Mouse (Mus musculus) spleen, postnatal 14 days (tissue): ENCODE data around the gene Tanc1.
A peak's percentile ranks its signal among the peaks of the same experiment; 100 is the strongest.

Experiments used
- DNase-seq, 2 experiments: peaks; one replicate each; pipeline ENCODE4 v3.0.0; 2021 to 2022; ENCODE audit warnings: low spot score in 2 of 2

The Tanc1 gene

DNA sequence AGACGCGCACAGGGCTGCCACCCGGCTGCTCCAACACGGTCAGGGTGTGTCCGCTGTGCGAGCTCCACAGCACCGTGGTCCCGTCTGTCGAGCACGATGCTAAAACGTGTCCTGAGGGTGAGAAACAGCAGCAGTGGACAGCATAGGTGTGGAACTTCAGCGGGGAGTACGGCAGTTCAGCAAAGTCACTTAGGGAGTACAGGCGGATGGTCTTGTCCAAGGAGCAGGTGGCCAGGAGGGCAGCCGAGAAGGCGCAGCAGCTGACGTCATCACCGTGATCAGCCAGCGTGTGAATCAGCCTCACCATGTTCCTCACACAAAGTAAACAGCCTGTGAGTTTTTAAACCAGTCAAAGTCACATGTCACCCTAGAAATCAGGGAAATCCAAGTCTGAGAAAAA lies 266.4 kb downstream of the Tanc1 start:
- DNase-seq, result no peak

GRCm38 (mm10) chr2:59881404-59881803 lies 269.6 kb downstream of the Tanc1 start:
- DNase-seq, result no peak

- peak; percentile 87 to 91 for DNase-seq
Measured at GRCm38 (mm10) chr2:59881831-59882741, 270.2 kb downstream of the Tanc1 start, which contains the start of gene Wdsub1. TSS of gene Wdsub1 (minus strand) at chr2:59882591.

DNA sequence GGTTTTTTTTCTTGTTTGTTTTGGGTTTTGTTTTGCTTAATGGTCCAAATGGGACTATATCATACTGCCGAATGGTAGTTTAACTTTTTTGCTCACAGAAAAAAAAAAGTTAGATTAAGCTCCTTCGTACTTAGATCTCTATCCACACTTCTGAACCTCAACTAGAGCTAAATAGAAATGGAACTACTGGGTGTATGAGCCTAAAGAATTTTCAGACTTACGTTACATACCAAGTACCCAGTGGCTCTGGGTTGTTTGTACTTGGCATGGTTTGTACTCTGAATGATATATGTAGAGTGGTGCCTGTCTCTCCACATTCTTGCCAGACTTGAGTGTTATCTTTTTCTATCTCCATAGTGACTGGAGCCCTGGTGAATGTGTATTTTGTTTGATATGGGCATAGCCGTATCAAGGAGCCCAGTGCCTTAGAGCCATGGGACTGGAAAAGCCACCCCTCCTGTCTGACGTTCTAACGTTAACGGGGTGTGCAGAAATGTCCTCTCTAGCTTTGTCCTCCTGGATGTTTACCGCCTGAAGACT lies 271.0 kb downstream of the Tanc1 start:
- DNase-seq, result no peak

- DNase-seq, result no peak
Measured at GRCm38 (mm10) chr2:59889699-59890098, 277.9 kb downstream of the Tanc1 start.
